Mouse (Mus musculus) spleen, adult 10 weeks (tissue): ENCODE measurements around the gene Irs2. TPM values are rescaled to one million over a fixed set of nuclear protein-coding genes. Genes with fewer than 3 reads are reported as not detected.

ENCODE experiments used
- polyA plus RNA-seq: library from polyadenylated mRNA; stranded (reverse); fragments of 350-450 nt; fragmentation: Illumina TruSeq; extraction: RNeasy Lipid Tissue Mini Kit (QIAGEN cat#74804); gene quantifications from one replicate; pipeline ENCODE4 v1.2.3, GENCODE M21; 2015; ENCODE audit warnings: low replicate concordance; ENCODE audit not compliant: insufficient read depth

The Irs2 gene
- 8.5 TPM for polyA plus RNA-seq

DNA sequence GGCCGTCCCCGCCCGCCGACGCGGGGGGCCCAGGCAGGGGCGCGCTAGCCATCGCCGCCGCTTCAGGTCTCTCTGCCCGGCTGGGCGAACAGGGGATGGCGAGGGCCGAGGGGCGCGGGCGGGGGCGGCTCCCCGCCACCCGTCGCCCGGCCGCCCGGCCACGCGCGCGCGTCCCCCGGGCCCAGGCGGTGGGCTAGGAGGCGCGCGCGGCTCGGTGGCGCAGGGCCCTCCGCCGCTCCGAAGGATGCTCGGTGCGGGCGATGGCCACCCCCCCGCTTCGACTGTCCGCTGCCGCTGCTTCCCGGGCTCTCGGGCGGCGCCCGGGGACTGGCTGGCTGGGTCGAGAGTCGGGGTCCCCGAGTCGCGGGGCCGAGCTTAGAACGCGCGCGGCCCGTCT lies at the start of gene Irs2:
TSS of gene Irs2 (minus strand) at position 80 of the 397 bp plus-strand sequence.

